Mouse (Mus musculus) ES-E14 (cell line): ENCODE results near the gene Ube2r2. TPM values are rescaled to one million over a fixed set of nuclear protein-coding genes. Genes with fewer than 3 reads are reported as not detected.

Experiments used
- DNase-seq: peaks from one replicate; pipeline ENCODE4 v3.0.0-alpha.2; 2013; ENCODE audit warnings: low read depth, low spot score
- H3K27ac ChIP-seq: 2 replicates; pipeline ENCODE4 v1.5.1; 2012; ENCODE audit warnings: low read depth, mild to moderate bottlenecking, low read length, moderate library complexity, mixed read lengths; ENCODE audit not compliant: poor library complexity, insufficient read depth, severe bottlenecking
- H3K36me3 ChIP-seq: 2 replicates; pipeline ENCODE4 v1.6.1; 2012; ENCODE audit warnings: mild to moderate bottlenecking, low read length, moderate library complexity, mixed read lengths; ENCODE audit not compliant: control insufficient read depth, poor library complexity, insufficient read depth, severe bottlenecking
- H3K4me1 ChIP-seq, 2 experiments: fragments of 150-350 bp in 1 of 2; sonication (generic) in 1 of 2; 2 replicates each; pipeline ENCODE4 v1.6.1; 2012; ENCODE audit warnings: low read length in 2 of 2, mild to moderate bottlenecking in 1 of 2, mixed read lengths in 1 of 2; ENCODE audit not compliant: control insufficient read depth in 2 of 2, insufficient read depth in 2 of 2, poor library complexity in 1 of 2
- H3K4me3 ChIP-seq, 2 experiments: fragments of 150-350 bp in 1 of 2; sonication (generic) in 1 of 2; 2 replicates each; pipeline ENCODE4 v1.5.1; 2012; ENCODE audit warnings: low read length in 2 of 2, low read depth in 1 of 2, mild to moderate bottlenecking in 1 of 2, mixed read lengths in 1 of 2; ENCODE audit not compliant: insufficient read depth in 1 of 2, poor library complexity in 1 of 2, severe bottlenecking in 1 of 2
- H3K9ac ChIP-seq: 2 replicates; pipeline ENCODE4 v1.6.1; 2012; ENCODE audit warnings: low read depth, mild to moderate bottlenecking, low read length, mixed read lengths; ENCODE audit not compliant: poor library complexity, insufficient read depth, severe bottlenecking
- H3K9me3 ChIP-seq: fragments of 150-350 bp; sonication (generic); 2 replicates; pipeline ENCODE4 v1.6.1; 2012; ENCODE audit warnings: low read depth, mild to moderate bottlenecking, low read length; ENCODE audit not compliant: control insufficient read depth, insufficient read depth
- CHD2 ChIP-seq: IDR thresholded peaks from 2 replicates; pipeline ENCODE4 v1.6.1; 2014; ENCODE audit warnings: mild to moderate bottlenecking, low read depth, low read length, inconsistent platforms
- HCFC1 ChIP-seq: IDR thresholded peaks from 2 replicates; pipeline ENCODE4 v1.6.1; 2012; ENCODE audit warnings: low read length, inconsistent platforms, borderline replicate concordance; ENCODE audit not compliant: insufficient read depth
- MAFK ChIP-seq: IDR thresholded peaks from 2 replicates; pipeline ENCODE4 v1.6.1; 2014; ENCODE audit warnings: mild to moderate bottlenecking, low read depth, low read length, inconsistent platforms; ENCODE audit not compliant: insufficient read depth
- ZC3H11A ChIP-seq: IDR thresholded peaks from 2 replicates; pipeline ENCODE4 v1.6.1; 2012; ENCODE audit warnings: low read depth, mild to moderate bottlenecking, inconsistent platforms, low read length, borderline replicate concordance
- ZNF384 ChIP-seq: IDR thresholded peaks from 2 replicates; pipeline ENCODE4 v1.6.1; 2012; ENCODE audit warnings: low read depth, low read length, inconsistent platforms
- in situ Hi-C, 2 experiments: fragments of 600-800 bp; cut with MboI; formaldehyde crosslinking; loops; one replicate each; pipeline ENCODE4 v1.15.1; 2025; ENCODE audit warnings: low sequenced_read_pairs in 2 of 2, inconsistent platforms in 1 of 2; ENCODE audit not compliant: unreplicated experiment in 2 of 2
- total RNA-seq: library from RNA; depleted of rRNA; stranded (reverse); fragments of 300-350 nt; gene quantifications from 2 replicates; pipeline ENCODE4 v1.2.3, GENCODE M21; 2012

Ube2r2 gene
- total RNA-seq, 1 experiment = 52.3 TPM

DNA sequence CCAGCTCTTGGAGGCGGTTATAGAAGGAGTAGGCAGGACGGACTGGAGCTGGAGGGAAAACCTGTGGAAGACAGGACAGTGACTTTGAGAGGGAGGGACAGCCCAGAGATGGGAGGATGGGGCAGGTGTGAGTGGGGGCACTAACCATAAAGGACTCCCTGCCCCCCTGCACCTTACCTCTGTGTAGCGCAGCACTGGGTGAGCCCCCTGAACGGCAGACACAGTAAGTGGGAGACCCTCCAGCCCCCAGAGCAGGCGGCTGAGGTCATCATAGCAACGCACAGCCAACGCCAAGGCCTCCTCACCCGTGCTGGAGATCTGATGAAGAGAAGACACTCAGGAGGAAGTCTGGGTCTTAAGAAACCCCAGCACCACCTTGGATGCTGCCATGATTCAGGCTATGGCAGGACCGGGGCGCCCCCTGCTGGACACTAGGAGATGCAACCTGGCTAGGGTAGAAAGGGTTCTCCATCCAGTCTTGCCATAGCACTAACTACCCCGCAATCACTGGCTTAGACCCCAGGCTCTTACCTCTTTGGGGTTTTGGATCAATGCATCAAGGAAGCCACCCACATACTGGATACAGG, 16.7 kb upstream of the Ube2r2 start:
- DNase-seq = peak; percentile 84
- TF ChIP-seq HCFC1 (no peak), ZNF384 (no peak), ZC3H11A (peak; percentile 75; the same call in 1 of the 2 replicates), MAFK (no peak), CHD2 (no peak)
- H3K9me3 ChIP-seq = no peaks in the 10 kb centered on the region
- no peak overlapping the region for H3K27ac ChIP-seq
- H3K36me3 ChIP-seq = peaks cover 83% of the 10 kb centered on the region
- in situ Hi-C loops = loop anchor here in 1 of 2 experiments (5.0 kb wide), 1 partner anchor 61 kb away; no protein-coding TSS in a partner anchor
- no peak overlapping the region for H3K9ac ChIP-seq
- H3K4me1 ChIP-seq = peaks cover 0 to 15% of the 10 kb centered on the region in 2 experiments; a peak in 3 of 4 replicates
- H3K4me3 ChIP-seq = no peak overlapping the region

GRCm38 (mm10) chr4:41124180-41124951, 11.2 kb upstream of the Ube2r2 start, which contains the start of gene Nol6:
Gene Nol6 (minus strand): TSS chr4:41124455.
- peak; percentile 100 for DNase-seq
- H3K4me3 ChIP-seq = peak within 1 kb of the TSS; percentile 70 to 99
- H3K9me3 ChIP-seq = no peaks in the 10 kb centered on the region
- H3K9ac ChIP-seq = peak within 1 kb of the TSS; percentile 68
- no peak for TF ChIP-seq ZC3H11A
- no peak for TF ChIP-seq MAFK
- TF ChIP-seq HCFC1 = peak; percentile 81
- peak; percentile 90 for TF ChIP-seq CHD2
- H3K4me1 ChIP-seq = peaks cover 0 to 5% of the 10 kb centered on the region in 2 experiments; a peak in 2 of 4 replicates
- peaks cover 33% of the 10 kb centered on the region for H3K36me3 ChIP-seq
- no peak within 1 kb of the TSS for H3K27ac ChIP-seq
- in situ Hi-C loops = no loop called here

- Histone ChIP-seq H3K4me1 (no peaks in the 10 kb centered on the region), H3K36me3 (no peaks in the 10 kb centered on the region), H3K27ac (no peak overlapping the region), H3K9me3 (no peaks in the 10 kb centered on the region), H3K9ac (no peak overlapping the region), H3K4me3 (no peak overlapping the region)
- DNase-seq = peak; percentile 59
- in situ Hi-C loops = no loop called here
- TF ChIP-seq ZC3H11A (peak; percentile 69), MAFK (no peak), CHD2 (no peak), HCFC1 (no peak), ZNF384 (no peak)
Observed at GRCm38 (mm10) chr4:41129406-41129805, 6.1 kb upstream of the Ube2r2 start.

DNA sequence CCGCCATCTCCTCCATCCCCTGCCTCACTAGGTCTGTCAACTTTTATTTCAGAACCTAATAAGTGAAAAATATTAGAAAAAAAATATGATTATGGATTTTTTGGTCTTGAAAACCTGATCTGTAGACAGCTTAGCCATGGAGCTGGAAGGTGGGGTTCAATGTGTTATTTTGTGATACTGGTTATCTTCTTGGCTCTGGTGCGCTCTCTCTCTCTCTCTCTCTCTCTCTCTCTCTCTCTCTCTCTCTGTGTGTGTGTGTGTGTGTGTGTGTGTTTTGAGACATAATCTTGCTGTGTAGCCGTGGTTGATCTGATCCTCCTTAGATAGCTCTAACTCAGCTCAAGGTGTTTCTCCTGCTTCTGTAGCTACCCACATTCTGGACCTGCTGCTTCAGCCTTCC, 5.7 kb upstream of the Ube2r2 start:
- Histone ChIP-seq H3K27ac (no peak overlapping the region), H3K4me3 (no peak overlapping the region), H3K9me3 (no peaks in the 10 kb centered on the region), H3K4me1 (no peaks in the 10 kb centered on the region), H3K9ac (no peak overlapping the region), H3K36me3 (no peaks in the 10 kb centered on the region)
- in situ Hi-C loops = no loop called here
- TF ChIP-seq HCFC1 (no peak), MAFK (no peak), ZC3H11A (no peak), CHD2 (no peak), ZNF384 (no peak)
- no peak for DNase-seq
